Mouse (Mus musculus) cerebellum, adult 8-10 months (tissue): ENCODE measurements at regions not wholly inside any gene's neighbourhood (a gene's known extent, or its start where the extent isn't known, plus 50 kb on each side); places are given as distances from the start of the nearest gene placed in this dataset.

Experiments
- DNase-seq: peaks from one replicate; pipeline ENCODE4 v3.0.0; 2022

DNA sequence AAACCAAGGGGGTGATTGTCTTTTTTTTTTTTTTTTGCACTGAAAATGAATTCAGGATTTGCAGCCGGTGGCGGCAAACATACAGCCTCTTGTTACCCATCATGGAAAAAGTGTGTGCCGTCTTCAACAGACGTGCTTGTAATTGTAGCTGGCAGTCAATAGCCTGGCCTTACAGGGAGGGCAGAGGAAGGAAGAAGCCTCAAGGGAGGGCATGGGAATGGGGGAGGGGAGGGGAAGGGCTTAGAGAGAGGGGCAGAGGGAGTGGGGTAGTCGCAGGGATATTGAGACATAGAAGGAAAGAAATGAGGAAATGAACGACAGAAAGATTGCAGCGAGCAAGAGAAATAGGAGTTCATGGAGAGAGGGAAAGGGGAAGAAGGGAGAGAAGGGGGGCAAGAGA lies 137.4 kb upstream of the Zc3h12a start:
- no peak for DNase-seq

DNA sequence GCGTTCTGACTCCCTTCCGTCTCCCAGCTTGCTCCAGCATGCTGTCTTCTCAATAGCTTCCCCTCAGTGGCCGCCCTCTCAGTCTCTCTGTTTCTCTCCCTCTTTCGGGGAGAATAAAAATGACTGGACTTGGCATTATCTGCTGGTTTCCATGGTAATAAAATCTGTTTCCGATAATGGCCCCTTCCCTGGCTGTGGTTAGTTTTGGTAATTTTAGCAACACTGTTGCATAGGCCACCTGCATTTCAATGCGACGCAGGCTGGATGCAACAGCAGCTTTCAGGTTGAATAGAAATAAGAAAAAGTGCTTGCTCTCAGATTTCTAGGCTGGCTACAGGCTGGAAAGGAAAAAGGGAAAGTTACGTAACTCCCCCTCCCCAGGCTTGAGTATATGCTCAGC lies 133.9 kb upstream of the Zc3h12a start:
- DNase-seq = no peak

DNA sequence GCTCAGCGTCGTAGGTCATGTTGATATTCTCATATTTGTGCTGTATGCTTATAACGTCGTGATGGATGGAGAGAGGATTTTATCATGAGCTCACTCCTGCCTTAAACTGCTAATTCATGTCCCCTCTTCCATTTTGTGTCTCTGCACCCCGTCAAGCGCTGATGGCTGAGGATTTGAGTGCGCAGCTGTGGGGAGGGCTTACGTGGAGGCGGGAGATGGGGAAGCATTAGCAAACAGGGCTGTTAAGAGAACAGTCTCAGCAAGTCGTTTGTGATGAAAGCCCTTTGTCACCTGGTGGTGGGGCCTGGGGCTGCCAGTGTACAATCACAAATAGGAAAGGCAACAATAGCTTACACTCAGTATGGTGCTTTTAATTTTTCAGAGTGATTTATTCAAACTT lies 131.7 kb upstream of the Zc3h12a start:
- no peak for DNase-seq

DNA sequence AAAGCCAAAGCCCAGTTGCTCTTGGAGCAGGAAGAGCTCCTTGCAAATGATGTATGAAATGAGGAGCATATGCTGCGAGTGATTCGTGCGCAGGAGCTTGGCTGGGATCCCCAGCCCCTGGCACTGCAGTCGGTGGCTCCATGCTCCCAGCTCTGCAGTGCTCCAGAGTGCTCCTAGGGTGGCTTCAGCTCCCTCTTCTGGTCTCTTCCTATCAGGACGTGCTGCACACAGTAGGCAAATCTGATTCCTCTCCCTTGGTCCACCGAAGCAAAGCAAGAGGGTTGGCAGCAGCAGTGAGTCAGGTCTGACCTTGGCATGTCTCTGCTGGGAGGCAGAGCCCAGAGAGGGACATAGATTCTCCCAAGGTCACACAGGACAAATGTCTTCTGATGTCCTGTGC lies 130.3 kb upstream of the Zc3h12a start:
- no peak for DNase-seq

DNA sequence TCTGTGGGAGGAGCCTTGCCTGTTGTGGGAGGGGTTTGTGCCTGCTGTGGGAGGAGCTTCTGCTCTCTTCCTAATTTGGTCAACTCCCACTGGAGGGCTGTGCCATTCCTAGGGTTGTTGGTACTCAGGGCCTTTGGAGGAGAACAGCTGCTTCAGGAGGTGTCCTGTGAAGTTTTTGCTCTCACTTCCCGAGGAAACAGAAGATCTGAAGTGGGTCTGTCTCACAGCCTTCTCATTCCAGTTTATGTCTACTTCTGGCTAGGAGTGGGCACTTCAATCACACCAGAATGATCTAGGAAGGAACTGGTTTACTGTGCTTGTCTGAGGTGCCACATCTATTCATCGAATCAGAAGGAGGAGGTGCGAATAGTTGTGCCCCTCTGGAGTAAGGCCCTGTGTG lies 125.5 kb upstream of the Zc3h12a start:
- DNase-seq = no peak

DNA sequence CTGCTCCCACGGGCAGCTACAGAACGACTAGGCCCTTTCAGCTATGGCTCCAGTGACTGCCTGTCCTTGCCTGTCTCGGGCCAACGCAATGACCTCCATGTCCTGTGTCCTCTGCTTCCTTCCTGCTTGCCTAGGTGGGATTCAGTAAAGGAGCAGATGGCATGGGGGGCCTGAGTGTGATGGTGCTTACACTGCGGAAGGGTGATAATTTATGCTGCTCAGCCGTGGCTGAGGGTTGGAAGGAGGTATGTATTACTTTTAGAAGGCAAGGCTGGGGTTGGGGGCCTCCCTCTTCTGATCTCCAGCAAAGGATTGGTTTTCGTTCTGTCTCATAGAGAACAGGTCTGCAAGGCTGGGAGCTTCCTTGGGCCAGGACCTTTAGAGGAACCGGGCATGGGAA lies 124.6 kb upstream of the Zc3h12a start:
- no peak for DNase-seq

DNA sequence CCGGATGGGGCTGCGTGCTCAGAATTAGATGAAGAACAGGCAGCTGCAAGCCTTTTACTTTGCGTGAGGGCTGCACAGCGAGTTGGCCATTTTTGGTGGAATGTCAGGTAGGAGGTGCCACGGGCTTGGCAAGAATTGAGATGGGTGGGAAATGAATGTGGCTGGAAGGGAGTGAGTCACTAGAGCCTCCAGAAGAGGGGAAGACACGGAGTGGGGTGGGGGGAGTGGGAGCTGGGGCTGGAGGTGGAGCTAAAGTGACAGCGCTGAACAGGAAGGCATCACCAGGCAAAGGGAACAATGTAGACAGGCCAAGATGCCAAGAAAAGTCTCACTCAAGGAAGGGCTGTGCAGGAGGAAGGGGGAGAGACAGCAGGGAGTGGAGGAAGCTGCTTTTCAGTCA lies 121.4 kb upstream of the Zc3h12a start:
- DNase-seq = no peak

DNA sequence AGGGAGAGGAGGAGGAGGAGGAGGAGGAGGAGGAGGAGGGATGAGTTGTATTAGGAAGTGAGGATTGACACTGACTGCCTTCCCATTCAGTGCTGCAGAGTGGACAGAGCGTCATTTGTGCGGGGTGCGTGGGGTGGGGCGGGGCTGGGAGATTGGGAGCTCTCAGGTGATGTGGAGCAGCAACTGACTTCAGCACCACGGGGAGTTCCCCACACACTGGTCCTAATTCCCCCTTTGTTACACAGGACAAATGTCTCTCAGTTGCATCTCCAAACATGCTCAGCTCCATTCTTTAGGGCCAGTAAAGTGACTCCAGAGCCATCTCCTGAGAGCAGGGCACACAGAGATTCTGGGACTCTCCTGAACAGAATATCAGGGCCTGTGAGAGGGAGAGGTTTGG lies 118.5 kb upstream of the Zc3h12a start:
- no peak for DNase-seq

DNA sequence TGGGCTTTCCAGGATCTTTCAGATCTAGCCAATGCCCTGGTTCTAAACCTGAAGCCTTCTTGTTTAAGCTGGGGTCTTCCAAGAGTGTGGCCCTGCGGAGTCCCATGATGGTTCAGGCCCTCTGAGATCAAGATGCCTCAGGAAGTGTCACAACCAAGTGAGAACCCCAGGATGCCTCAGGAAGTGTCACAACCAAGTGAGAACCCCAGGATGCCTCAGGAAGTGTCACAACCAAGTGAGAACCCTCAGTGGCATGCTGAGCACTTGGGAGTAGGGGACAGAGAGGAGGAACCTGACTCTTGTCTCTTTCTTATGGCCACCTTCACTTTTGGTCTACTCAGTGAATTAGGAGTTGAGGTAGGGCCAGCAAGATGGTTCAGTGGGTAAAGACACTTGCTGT lies 114.9 kb upstream of the Zc3h12a start:
- no peak for DNase-seq

DNA sequence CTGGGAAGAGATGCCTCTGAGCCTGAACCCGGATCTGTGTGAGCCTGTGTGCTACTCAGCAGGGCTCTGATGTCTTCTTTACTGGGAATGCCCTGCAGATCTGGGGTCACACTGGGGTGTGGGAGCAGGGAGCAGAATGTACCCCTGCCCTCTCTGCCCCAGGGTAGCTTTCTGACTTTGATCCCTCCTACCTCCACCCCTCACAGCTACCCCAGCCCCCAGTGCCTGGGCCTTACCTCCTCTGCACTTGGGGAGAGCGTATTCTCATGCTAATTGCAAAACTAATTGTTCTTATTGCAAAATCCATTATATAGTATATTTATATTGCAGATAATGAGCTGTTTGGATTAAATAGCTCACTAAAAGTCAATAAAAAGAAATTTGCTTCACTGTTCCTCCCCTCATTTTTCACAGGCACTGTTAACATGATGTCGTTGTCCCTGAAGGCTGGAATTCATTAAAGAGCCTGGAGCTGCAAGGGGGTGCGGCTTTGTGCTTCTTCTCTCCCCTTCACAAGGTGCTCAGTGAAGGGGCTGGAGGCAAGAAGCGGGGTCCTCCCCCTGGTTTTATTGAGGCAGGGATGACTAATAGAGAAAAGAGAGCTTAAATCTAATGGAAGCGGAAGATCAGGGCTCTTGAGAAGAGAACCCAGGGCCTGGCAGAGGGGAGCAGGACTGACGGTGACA lies 114.1 kb upstream of the Zc3h12a start:
- DNase-seq = no peak

DNA sequence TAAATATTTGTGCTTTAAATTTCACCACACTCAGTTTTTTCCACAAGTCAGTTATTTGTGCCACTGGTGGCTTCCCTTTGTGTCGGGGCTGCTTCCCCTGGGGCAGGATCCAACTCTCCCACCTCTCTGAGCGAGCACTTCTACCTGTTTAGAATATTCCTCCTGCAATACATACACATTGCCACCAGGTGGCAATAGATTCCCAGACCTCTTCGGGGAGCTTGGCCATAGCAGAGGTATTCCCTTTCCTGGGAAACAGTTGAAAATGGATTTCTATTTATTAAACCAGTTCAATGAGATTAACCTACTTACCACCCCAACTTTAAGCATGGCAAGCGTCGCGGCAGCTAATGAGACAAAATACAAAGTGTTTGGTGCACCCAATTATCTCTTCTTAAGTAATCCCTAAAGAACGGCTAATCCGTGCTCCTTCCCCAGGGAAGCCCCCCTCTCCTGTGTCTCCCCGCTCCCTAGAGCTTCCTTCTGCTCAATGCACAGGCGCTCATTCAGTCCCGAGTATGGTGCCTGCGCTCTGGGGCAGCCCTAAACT lies 104.1 kb upstream of the Zc3h12a start:
- no peak for DNase-seq

DNA sequence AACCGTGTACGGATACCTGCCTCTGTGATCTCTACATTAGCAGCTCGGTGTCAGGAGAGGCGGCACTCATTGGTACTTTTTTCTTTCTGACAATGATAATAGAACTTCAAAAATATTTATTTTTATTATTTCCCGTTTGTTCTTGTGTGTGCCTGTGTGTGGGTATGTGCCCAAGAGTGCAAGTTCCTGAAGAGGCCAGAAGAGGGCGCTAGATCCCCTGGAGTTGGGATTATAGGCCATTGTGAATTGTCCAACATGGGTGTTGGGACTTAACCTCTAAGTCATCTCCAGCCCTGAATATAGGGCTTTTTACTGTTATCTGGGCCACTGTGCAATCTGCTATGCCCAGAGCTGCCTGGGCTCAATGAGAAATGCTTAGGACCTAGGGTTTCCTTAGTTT lies 99.6 kb upstream of the Zc3h12a start:
- no peak for DNase-seq

DNA sequence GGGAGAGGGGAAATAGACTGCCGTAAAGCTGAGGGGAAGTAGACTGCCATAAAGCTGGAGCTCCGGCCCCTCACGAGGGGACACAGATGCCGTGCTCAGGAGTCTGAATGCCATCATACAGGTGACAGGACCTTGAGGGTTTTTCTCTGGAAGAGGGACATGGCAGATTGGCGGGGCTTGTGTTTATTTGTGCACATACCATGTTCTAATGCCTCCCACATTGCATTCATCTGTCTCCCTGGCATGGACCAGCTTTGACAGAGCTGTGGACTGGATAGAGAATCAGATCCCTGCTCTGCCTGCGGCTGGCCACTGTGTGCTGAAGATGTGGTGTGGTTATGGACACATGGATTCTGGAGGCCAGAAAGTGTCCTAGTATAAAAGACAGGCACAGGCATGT lies 95.3 kb upstream of the Zc3h12a start:
- no peak for DNase-seq

DNA sequence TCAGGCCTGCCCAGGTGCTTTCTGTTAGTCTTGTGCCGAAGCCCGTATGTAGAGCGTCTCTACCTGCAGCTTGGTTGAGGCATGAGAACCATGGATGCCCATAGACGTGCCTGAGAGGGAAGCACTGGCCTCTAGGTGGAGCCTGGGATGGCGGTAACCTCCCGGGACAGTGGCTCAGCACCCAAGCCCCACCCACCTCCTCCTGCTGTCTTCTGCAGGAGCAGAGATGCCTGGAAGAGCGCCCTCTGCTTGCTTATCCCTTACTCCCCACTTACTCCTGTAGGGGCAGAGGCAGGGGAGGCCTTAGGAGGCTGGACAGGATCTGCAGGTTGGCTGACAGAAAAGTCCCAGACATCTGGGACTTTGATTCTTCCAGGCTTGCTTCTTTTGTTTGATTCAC lies 92.7 kb upstream of the Zc3h12a start:
- DNase-seq = no peak

DNA sequence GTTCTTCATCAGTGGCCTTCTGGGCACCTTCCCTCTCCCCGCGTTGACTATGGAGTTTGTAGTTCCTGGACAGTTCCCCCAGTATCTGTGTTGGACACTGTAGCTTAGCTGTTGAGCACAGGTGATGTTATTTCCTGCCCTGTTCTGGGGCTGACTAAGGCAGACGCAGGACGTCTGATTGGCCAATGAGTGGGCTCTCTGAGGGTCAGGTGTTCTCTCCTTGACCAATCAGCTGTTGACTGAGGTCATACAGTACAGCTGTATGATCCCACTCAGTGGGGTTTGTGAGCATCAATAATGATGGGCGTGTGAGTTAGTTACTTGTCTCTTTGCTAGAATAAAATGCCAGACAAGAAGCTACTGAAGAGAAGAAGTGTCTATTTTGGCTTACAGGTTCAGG lies 91.6 kb upstream of the Zc3h12a start:
- no peak for DNase-seq

DNA sequence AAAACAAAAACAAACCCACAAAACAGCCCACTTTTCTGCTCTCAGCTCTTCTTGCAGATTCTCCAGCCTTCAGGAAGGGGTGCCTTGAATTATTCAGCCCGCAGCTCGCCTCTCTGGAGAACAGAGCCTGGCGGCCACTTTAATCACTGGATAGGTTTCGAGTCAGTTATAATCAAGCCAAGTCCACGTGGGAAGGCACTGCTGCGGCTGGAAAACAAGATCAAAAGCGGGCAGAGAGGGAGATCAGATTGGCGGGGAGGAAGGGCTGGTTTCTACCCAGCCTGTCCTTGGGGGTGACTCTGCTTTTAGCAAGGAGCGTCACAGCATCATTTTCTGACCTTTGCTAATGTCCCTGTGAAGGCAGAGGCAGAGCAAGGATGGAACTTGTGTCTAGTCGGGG lies 86.7 kb upstream of the Zc3h12a start:
- DNase-seq = no peak

DNA sequence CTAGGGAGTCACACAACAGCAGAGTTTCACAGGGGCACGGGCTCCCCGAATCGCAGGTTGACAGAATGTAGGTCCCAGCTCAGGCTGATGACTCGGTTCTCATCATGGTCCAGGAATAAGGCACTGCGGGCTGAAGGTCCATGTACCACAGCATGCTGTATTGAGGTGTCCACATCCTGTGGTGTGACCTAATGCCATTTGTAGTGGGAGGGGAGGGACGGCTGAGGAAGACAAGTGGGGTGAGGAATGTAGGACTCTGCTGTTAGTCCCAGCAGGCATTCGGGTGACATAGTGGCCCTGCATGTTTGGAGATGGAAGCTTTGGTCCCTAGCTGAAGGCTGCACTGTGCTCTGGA lies 84.5 kb upstream of the Zc3h12a start:
- no peak for DNase-seq

DNA sequence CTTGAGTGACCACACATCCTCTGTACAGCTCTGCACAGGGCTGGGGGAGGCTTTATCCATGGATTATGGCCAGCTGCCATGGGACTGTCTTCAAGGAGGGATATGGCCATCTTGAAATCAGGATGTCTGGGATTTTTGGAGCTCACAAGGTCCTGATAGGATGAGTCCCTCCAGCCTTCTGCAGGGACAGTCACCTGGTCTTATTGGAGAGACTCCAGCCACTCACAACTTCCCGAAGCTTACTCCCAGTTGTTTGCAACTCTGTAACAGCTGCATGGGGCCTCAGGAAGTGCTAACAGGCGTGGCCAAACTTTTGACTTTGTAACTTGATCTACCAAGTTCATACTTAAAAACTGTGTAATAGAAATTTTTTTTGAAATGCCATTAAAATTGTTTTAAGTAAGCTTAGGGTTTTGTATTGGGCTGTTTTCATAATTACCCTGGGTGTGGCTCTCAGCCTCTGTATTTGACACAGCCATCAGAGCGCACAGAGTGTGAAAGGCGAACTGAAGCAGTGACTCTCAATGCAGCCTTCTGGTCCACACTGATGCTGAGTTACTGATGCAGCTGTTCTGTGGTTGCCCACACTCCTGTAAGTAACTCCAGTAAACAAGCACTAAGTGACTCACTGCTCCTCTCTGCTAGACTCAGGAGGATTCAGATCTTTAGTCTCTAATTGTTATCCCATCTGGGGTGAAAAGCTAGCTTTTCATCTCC lies 84.0 kb upstream of the Zc3h12a start:
- no peak for DNase-seq

DNA sequence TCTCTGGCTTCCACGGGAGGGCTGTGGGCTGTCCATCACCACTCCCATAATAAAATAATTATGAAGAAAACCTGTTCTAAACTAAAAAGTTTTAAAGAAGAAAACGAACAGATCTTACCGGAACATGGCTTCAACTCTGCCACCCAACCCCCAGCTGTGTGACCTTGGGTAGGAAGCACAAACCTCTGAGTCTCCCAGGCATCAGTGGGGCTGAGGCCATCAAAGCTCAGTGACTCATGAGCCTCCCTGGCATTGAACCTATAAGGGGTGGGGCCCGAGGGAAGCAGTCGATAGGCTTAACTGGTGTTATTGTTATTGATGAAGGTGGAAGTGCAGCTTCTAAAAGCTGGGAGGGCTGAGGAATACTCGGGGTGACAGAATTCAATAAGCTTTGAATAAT lies 83.1 kb upstream of the Zc3h12a start:
- no peak for DNase-seq

DNA sequence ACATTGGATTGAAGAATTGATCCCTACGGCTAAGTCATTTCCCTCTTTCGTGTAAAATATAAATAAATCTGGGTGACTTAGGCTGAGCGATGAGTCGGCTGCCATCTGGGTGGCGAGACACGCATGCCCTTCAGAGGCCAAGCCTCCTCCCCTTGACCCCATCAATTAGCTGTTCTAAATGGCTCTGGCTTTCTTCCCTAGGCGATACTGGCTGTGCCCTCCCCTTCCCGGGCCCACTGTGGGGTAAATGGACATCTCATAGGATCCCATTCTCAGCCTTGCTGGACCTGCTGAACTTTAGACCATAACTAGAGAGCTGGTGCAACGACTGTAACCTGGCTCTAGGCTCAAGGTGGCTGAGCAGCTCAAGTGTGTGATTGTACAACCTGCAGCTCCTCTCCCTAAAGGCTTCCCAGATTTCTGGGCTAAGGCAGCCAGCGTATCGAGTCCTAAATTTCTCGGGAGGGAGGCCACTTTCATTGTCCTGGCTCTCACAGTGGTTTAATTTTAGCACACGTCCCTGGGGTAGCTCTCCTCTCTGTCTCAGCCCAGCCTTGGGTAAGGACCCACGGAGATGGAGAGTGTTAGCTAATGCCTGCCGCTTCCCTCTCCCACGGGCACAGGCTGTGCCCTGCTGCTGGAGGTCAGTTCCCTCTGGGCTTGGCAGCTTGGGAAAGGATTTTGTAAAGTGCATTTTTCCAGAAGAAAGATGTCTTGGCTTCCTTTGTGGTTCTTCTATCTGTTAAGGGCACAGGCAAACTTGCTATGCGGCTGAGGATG lies 80.7 kb upstream of the Zc3h12a start:
- no peak for DNase-seq

DNA sequence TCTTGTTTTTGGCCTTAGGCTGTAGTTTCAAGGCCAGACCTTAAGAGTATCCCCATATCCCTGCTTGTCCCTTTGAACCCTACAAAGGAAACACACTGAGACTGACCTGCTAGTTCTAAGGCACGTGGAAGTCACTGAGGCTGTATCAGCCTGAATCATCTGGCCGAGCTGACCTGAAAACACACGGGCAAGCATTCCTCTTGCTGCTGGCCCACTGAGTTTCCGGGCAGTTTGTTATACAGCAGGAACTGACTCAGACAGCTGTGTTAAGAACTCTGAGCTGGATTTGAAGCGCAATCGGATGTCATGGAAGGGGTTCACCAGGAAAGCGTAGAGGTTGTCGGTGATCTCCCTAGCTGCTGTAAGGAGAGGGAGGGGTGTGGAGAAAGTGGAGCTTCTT lies 75.9 kb upstream of the Zc3h12a start:
- DNase-seq = no peak

DNA sequence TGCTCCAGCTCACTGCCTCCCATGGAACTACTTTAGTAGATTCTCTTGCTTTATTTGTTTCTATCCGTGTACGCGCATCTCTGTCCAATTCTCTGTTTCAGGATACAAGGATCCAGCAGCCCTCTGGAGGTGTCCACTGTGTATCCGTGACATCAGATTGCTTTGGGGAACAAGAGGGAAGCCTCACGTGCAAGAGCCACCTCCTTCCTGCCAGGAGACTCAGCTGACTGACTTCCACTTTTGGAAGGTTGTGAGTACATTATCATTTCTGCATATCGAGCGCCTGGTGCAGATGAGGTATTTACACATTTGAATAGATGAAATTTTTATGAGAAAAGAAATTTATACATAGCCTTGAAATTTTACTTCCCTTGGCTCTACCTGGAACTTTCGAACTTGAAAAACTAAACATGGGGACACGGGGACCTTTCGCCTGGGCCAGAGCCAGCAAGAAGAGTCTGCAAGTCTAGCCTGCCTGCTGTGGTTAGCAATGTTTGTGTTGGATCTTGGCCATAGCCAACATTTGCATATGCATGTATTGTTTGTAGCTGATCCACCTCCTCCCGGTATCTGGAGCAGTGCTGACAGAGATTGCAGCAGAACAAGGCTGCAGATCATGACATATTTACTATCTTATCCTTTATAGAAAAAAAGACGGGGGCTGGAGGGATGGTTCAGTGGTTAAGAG lies 74.1 kb upstream of the Zc3h12a start:
- DNase-seq = no peak

DNA sequence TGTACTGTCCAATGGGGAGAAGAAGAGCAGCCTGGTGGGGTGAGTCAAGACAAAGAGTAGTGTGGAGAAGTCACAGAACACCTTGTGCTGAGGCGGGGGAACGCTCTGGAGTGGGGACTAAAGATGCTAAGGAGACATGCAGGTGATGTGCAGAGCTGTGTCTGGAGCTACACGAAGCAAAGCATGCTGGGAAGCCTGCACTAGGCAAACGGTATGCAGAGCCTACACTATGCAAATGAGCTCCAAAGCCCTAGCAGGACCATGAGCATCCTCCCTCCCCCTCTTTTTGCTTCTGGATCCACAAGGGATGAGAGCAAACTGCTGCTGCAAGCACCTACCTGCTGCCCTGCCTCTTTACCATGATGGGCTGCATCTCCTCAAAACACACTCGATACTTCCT lies 73.1 kb upstream of the Zc3h12a start:
- no peak for DNase-seq

DNA sequence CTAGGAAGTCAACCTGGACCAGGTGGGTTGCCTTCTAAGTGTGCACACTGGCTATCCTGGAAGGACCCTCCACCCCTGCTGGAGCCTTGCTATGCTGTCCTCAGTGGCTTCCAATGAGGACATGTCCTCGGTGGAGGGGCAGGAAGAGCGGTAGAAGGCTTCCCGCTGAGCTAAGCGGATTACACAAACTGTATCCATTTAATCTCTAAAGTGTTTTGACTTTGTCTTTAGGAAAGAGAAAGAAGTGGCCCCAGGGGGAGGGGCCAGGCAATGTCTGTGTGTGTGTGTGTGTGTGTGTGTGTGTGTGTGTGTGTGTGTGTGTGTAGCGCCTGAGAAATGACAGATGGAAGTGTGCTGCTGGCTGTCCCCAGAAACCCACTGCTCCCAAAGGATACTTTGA lies 71.6 kb upstream of the Zc3h12a start:
- DNase-seq = no peak
